Mouse (Mus musculus): Measurements from ENCODE around the gene Aoc1. TPM values are rescaled to one million over a fixed set of nuclear protein-coding genes. Genes with fewer than 3 reads are reported as not detected.

The Aoc1 gene
- polyA plus RNA-seq, 1 experiment from 2014 or later, result not detected

DNA sequence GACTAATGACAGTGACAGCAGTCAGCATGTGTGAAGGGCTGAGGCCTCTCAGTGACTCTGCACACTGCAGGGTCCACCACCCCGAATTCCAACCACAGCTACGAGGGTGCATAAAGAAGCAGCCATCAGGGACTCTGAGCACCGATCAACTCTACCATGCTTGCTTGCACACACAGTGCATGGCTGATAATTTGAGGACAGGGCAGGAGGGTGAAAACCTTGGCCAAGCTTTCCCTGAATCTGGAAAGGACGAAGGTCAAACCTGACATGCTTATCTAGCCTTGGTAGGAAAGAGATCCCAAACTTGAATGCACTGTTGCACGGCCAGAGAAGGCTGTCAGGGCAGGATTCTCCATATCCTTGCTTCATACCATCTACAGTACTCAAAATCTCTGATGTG, 80.5 kb downstream of the Aoc1 start:
- no peaks in the 10 kb centered on the region for H3K4me1 ChIP-seq
- no peak overlapping the region for H3K4me3 ChIP-seq
- no peak overlapping the region for H3K4me2 ChIP-seq
- H3K36me3 ChIP-seq (ENCODE audit: poor library complexity, severe bottlenecking), result no peaks in the 10 kb centered on the region
- H3K9ac ChIP-seq, result no peak overlapping the region
- no peak for ATAC-seq
- no peaks in the 10 kb centered on the region for H3K27me3 ChIP-seq
- no peak overlapping the region for H3K27ac ChIP-seq
- 85% methylated on average over 5 of the region's 5 CpGs for WGBS
- no peaks in the 10 kb centered on the region for H3K9me3 ChIP-seq (replicated peaks)

DNA sequence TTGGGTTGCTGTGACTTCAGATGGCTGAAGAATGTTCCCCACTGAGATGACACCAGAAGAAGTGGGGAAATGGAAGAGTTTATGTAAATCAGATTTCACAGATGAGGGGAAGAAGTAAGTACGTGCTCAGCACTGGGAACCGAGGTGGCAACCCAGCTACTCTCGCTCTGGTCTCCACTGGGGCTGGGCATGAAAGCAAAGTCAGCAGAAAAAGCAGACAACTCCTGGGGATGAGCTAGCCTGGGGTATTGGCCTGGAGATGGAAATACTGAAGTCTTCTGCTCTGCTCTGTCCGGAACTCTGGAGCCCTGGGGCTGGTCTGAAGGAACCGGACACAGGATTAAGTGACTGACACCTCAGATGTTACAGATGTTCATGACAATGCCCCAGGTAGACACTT, 81.5 kb downstream of the Aoc1 start:
- no peak overlapping the region for H3K9ac ChIP-seq
- no peaks in the 10 kb centered on the region for H3K4me1 ChIP-seq
- no peaks in the 10 kb centered on the region for H3K36me3 ChIP-seq (ENCODE audit: poor library complexity, severe bottlenecking)
- no peak for ATAC-seq
- WGBS, result 85% methylated on average over 5 of the region's 5 CpGs
- H3K27ac ChIP-seq, result no peak overlapping the region
- no peak overlapping the region for H3K4me3 ChIP-seq
- H3K4me2 ChIP-seq, result no peak overlapping the region
- H3K9me3 ChIP-seq (replicated peaks), result no peaks in the 10 kb centered on the region
- H3K27me3 ChIP-seq, result no peaks in the 10 kb centered on the region

DNA sequence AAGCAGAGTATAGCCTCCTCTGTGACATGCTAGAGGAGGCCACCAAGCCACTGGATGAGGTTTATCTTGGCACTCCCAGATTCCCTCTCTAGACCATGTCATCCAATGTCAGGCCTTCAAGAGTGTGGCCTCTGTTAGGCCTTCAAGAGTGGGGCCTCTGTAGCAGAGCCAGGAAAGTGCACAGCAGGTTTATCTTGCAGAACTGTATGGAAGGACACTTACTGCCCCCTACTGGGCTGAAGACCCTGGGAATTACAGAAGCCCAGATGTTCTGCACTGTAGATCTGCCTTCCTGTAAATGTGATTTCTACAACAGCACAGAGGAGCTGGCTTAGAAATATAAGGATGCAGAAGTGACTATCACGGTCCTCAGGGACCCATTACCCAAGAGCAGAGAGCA, 82.2 kb downstream of the Aoc1 start:
- Histone ChIP-seq H3K4me2 (no peak overlapping the region), H3K9ac (no peak overlapping the region), H3K9me3 (replicated peaks) (no peaks in the 10 kb centered on the region), H3K27me3 (no peaks in the 10 kb centered on the region), H3K27ac (no peak overlapping the region), H3K36me3 (ENCODE audit: poor library complexity, severe bottlenecking) (no peaks in the 10 kb centered on the region), H3K4me1 (no peaks in the 10 kb centered on the region), H3K4me3 (no peak overlapping the region)
- ATAC-seq, result no peak
- 65% methylated on average over 1 of the region's 1 CpGs for WGBS

DNA sequence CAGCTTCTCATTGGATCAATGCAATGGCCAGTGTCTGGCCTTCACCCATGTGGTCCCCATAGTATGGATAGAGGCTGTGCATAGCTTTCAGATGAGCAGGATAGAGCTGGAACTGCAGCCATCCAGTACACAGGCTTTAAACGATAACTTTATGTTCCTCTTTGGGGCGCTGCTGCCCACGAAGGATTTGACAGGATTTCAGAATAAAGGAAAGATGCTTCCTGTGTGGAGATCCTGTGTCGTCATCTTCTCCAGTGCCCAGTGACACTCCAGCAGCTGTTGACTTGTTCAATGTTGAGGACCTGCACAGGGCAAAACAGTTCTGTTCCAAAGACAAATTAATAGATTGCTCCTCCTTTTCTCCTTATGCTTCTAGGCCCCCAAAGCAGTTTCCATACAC, 84.1 kb downstream of the Aoc1 start:
- Histone ChIP-seq H3K27me3 (no peaks in the 10 kb centered on the region), H3K4me3 (no peak overlapping the region), H3K4me1 (no peaks in the 10 kb centered on the region), H3K9ac (no peak overlapping the region), H3K4me2 (no peak overlapping the region), H3K36me3 (ENCODE audit: poor library complexity, severe bottlenecking) (no peaks in the 10 kb centered on the region), H3K27ac (no peak overlapping the region), H3K9me3 (replicated peaks) (no peaks in the 10 kb centered on the region)
- WGBS, result 88% methylated on average over 4 of the region's 4 CpGs
- ATAC-seq, result no peak

DNA sequence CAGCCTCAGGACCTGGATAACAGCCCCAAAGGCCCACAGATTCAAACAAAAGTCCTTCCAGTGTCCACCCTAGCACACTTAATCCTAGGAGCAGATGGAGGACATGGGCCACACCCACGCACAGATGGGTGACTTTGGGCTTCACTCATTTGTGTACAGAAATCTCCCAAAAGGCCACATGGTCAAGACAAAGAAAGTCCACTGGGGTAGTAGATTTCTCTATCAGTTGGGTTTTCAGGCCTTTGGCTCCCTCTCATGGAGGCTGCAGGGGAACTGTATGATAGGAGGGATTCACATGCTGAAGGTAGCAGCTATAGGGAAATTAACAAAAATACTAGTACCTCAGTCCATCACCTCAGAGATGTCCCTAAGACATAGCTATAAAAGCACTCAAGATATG, 85.4 kb downstream of the Aoc1 start:
- Histone ChIP-seq H3K9me3 (replicated peaks) (no peaks in the 10 kb centered on the region), H3K27me3 (no peaks in the 10 kb centered on the region), H3K4me2 (no peak overlapping the region), H3K27ac (no peak overlapping the region), H3K9ac (no peak overlapping the region), H3K4me3 (no peak overlapping the region), H3K4me1 (no peaks in the 10 kb centered on the region), H3K36me3 (ENCODE audit: poor library complexity, severe bottlenecking) (no peaks in the 10 kb centered on the region)
- ATAC-seq, result no peak
- WGBS, result 71% methylated on average over 1 of the region's 1 CpGs

Other genes with a start within 250 kb of the Aoc1 start
- gene AI854703, start 246.1 kb upstream of the Aoc1 start, polyA plus RNA-seq (2015; fragmentation: Nextera tagmentation; extraction: Ambion mirVana), result 3.1 and 5.4 TPM in 2 replicates
- 0.19 and 0.28 TPM in 2 replicates for gene Gimap8, start 225.7 kb upstream of the Aoc1 start, polyA plus RNA-seq (2015; fragmentation: Nextera tagmentation; extraction: Ambion mirVana)
- 1.7 and 2.7 TPM in 2 replicates for gene Gimap9, start 196.8 kb upstream of the Aoc1 start, polyA plus RNA-seq (2015; fragmentation: Nextera tagmentation; extraction: Ambion mirVana)
- gene Gimap4, start 188.3 kb upstream of the Aoc1 start, polyA plus RNA-seq (2015; fragmentation: Nextera tagmentation; extraction: Ambion mirVana), result 1.9 and 2.2 TPM in 2 replicates
- gene Gimap6, start 164.7 kb upstream of the Aoc1 start, polyA plus RNA-seq (2015; fragmentation: Nextera tagmentation; extraction: Ambion mirVana), result 4.8 and 5.1 TPM in 2 replicates
- 0.70 and 0.71 TPM in 2 replicates for gene Gm28053, start 154.3 kb upstream of the Aoc1 start, polyA plus RNA-seq (2015; fragmentation: Nextera tagmentation; extraction: Ambion mirVana)
- gene Gimap7, start 154.3 kb upstream of the Aoc1 start, polyA plus RNA-seq (2015; fragmentation: Nextera tagmentation; extraction: Ambion mirVana), result not detected in 2 replicates
- 3.4 and 4.1 TPM in 2 replicates for gene Gimap1, start 133.8 kb upstream of the Aoc1 start, polyA plus RNA-seq (2015; fragmentation: Nextera tagmentation; extraction: Ambion mirVana)
- 0.91 and 1.1 TPM in 2 replicates for gene Gimap5, start 126.7 kb upstream of the Aoc1 start, polyA plus RNA-seq (2015; fragmentation: Nextera tagmentation; extraction: Ambion mirVana)
- gene Gimap3, start 102.0 kb upstream of the Aoc1 start, polyA plus RNA-seq (2015; fragmentation: Nextera tagmentation; extraction: Ambion mirVana), result not detected in 2 replicates
- gene Tmem176a, start 32.0 kb upstream of the Aoc1 start, polyA plus RNA-seq (2015; fragmentation: Nextera tagmentation; extraction: Ambion mirVana), result 10.9 and 15.0 TPM in 2 replicates
- 92.1 and 97.6 TPM in 2 replicates for gene Tmem176b, start 31.4 kb upstream of the Aoc1 start, polyA plus RNA-seq (2015; fragmentation: Nextera tagmentation; extraction: Ambion mirVana)
- not detected in 2 replicates for gene 1600015I10Rik, start 57.0 kb downstream of the Aoc1 start, polyA plus RNA-seq (2015; fragmentation: Nextera tagmentation; extraction: Ambion mirVana)
- gene Doxl2, start 102.1 kb downstream of the Aoc1 start, polyA plus RNA-seq (2015; fragmentation: Nextera tagmentation; extraction: Ambion mirVana), result not detected in 2 replicates
- gene Svs1, start 114.0 kb downstream of the Aoc1 start, polyA plus RNA-seq (2015; fragmentation: Nextera tagmentation; extraction: Ambion mirVana), result not detected in 2 replicates
- gene Gpnmb, start 163.7 kb downstream of the Aoc1 start, polyA plus RNA-seq (2015; fragmentation: Nextera tagmentation; extraction: Ambion mirVana), result 0.19 and 0.24 TPM in 2 replicates
- gene Malsu1, start 200.9 kb downstream of the Aoc1 start, polyA plus RNA-seq (2015; fragmentation: Nextera tagmentation; extraction: Ambion mirVana), result 68.3 and 74.0 TPM in 2 replicates